Mouse (Mus musculus): ENCODE measurements around the gene Gpr107. TPM values are rescaled to one million over a fixed set of nuclear protein-coding genes. Genes with fewer than 3 reads are reported as not detected.

Gene Gpr107
- total RNA-seq, 2 experiments from 2014 or later: 8.9 to 24.7 TPM

DNA sequence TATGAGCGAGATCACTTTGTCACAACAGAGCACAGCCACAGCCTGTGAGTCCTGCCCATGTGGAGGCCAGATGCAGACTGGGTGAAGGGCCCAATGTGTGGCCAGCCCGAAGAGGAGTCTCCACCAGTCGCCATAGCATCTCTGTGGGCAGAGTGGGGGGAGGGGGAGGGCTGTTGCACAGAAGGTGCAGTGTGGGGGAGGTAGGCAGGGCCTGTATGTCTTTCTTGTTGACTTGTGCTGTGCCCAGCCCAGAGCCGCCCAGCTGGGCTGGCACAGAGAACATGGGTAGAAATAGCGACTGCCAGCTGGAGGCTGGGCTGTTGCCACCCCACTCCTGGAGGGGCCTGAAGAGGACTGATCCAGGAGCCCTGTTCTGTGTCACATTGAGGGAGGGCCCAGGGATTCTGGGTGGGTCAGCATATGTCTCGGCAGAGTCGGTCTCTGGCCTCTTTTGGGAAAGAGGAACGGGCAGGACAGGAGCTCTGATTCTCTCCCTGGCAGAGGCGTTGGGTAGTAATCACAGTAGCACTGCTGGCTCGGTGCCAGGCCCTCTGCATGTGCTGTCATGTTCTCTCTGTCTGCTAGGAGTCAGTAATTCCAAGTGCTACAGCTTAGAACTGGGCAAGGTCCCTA lies 111.7 kb downstream of the Gpr107 start:
- no peak for ATAC-seq (replicated peaks; ENCODE audit: low FRiP score, poor library complexity, severe bottlenecking)

DNA sequence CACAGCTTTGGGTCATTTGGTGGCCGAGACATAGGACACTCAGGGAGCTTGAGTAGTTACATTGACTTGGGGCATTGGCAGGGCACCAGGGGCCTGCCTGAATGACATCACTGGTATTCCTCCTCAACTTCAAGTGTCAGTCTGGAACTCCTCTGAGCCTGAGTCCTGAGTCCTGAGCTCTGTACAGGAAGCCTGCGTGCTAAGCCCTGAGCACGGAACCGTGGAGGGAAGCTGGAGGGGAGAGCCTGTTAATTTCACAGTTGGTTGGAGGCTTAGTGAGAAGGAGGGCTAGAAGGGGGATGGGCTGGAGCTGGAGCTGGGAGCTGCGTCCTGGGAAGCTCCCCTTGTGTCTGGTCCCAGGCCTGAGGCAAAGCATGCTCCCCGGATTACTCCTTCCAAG lies 115.3 kb downstream of the Gpr107 start:
- no peak for ATAC-seq (replicated peaks; ENCODE audit: low FRiP score, poor library complexity, severe bottlenecking)

Other genes starting within 250 kb of the Gpr107 start
- not detected in 2 replicates for gene Ptges, start 222.5 kb upstream of the Gpr107 start, total RNA-seq (2015; ENCODE audit: low replicate concordance)
- 0.77 and 12.5 TPM in 2 replicates for gene Ptges, start 222.5 kb upstream of the Gpr107 start, total RNA-seq (2017; ENCODE audit: low replicate concordance)
- 18.0 TPM in 2 replicates for gene Tor1b, start 199.4 kb upstream of the Gpr107 start, total RNA-seq (2015; ENCODE audit: low replicate concordance)
- 17.2 and 25.7 TPM in 2 replicates for gene Tor1b, start 199.4 kb upstream of the Gpr107 start, total RNA-seq (2017; ENCODE audit: low replicate concordance)
- gene Tor1a, start 184.4 kb upstream of the Gpr107 start, total RNA-seq (2015; ENCODE audit: low replicate concordance): 15.9 and 24.7 TPM in 2 replicates
- 42.1 and 45.1 TPM in 2 replicates for gene Tor1a, start 184.4 kb upstream of the Gpr107 start, total RNA-seq (2017; ENCODE audit: low replicate concordance)
- gene BC005624, start 170.1 kb upstream of the Gpr107 start, total RNA-seq (2015; ENCODE audit: low replicate concordance): 13.0 and 15.5 TPM in 2 replicates
- gene BC005624, start 170.1 kb upstream of the Gpr107 start, total RNA-seq (2017; ENCODE audit: low replicate concordance): 17.6 and 30.4 TPM in 2 replicates
- 5.0 TPM in 1 of 2 replicates, not detected in the other for gene Usp20, start 170.0 kb upstream of the Gpr107 start, total RNA-seq (2015; ENCODE audit: low replicate concordance)
- 0.64 TPM in 1 of 2 replicates, not detected in the other for gene Usp20, start 170.0 kb upstream of the Gpr107 start, total RNA-seq (2017; ENCODE audit: low replicate concordance)
- gene Fnbp1, start 10.3 kb upstream of the Gpr107 start, total RNA-seq (2015; ENCODE audit: low replicate concordance): 3.8 and 19.1 TPM in 2 replicates
- gene Fnbp1, start 10.3 kb upstream of the Gpr107 start, total RNA-seq (2017; ENCODE audit: low replicate concordance): 5.8 and 9.1 TPM in 2 replicates
- not detected in 2 replicates for gene Ncs1, start 93.5 kb downstream of the Gpr107 start, total RNA-seq (2015; ENCODE audit: low replicate concordance)
- gene Ncs1, start 93.5 kb downstream of the Gpr107 start, total RNA-seq (2017; ENCODE audit: low replicate concordance): 0.39 TPM in 1 of 2 replicates, not detected in the other
- not detected in 2 replicates for gene Hmcn2, start 162.1 kb downstream of the Gpr107 start, total RNA-seq (2015; ENCODE audit: low replicate concordance)
- not detected in 2 replicates for gene Hmcn2, start 162.1 kb downstream of the Gpr107 start, total RNA-seq (2017; ENCODE audit: low replicate concordance)

Measured in erythroid progenitor cell, adult 5-6 weeks (primary cell).